23 mouse cellular contexts compared by ENCODE assay signal in genomic region chr5:150171562-150171961, GRCm38 (mm10). TPM values are rescaled to one million over a fixed set of nuclear protein-coding genes. Genes with fewer than 3 reads are reported as not detected.
A peak's percentile ranks its signal among the peaks of the same experiment; 100 is the strongest.
DNase-seq lines count a peak whose midpoint lies in the region; ATAC-seq and TF ChIP-seq lines count a peak whose summit lies in the region.
"Had no signal": no experiment of that assay in that cellular context is flagged by ENCODE, and none has a peak within 500 bp of the region (broad histone marks: within the 10 kb centered on the region; RNA-seq: fewer than 3 reads in every experiment).

No protein-coding gene starts in this region.

- H3K27ac ChIP-seq in heart, embryonic 12.5 days (ENCODE audit: poor library complexity, severe bottlenecking) = no peak overlapping the region
- H3K27ac ChIP-seq in liver, postnatal 0 days (ENCODE audit: low read depth) = no peak overlapping the region
- no peak overlapping the region for H3K27ac ChIP-seq in embryonic facial prominence, embryonic 12.5 days
- no peak overlapping the region for H3K27ac ChIP-seq in liver, embryonic 12.5 days
- H3K27ac ChIP-seq: forebrain, embryonic 13.5 days; heart, adult 2 months; hindbrain, embryonic 10.5 days; limb, embryonic 12.5 days; neural tube, embryonic 15.5 days had no signal

- TF ChIP-seq EP300 in liver, postnatal 0 days (IDR thresholded peaks at IDR 0.05; ENCODE audit: low read depth) = no peak

- DNase-seq in heart, adult 8-10 months (ENCODE audit: low spot score) = no peak
- peak; percentile 22 for DNase-seq in liver
- no peak for DNase-seq in liver, postnatal 0 days
- DNase-seq in right cerebral cortex, postnatal 36 days (ENCODE audit: low spot score in 2 of 2) = no peak
- no peak for DNase-seq in spleen, postnatal 14 days (ENCODE audit: low spot score in 2 of 2)
- DNase-seq: adrenal gland, postnatal 36 days; B cell, adult 2 months; cerebellum, adult 18-20 months; cerebellum, postnatal 36 days; heart, adult 2 months; kidney, adult 8-10 months; lung, adult 18-20 months; lung, postnatal 14 days; right cerebral cortex, postnatal 25 days had no signal

- no peak overlapping the region for H3K4me3 ChIP-seq in heart, embryonic 12.5 days
- no peak overlapping the region for H3K4me3 ChIP-seq in liver, postnatal 0 days (ENCODE audit: low read depth, low read length)
- no peak overlapping the region for H3K4me3 ChIP-seq in embryonic facial prominence, embryonic 12.5 days
- no peak overlapping the region for H3K4me3 ChIP-seq in liver, embryonic 12.5 days
- H3K4me3 ChIP-seq: forebrain, embryonic 13.5 days; heart, adult 2 months; hindbrain, embryonic 10.5 days; limb, embryonic 12.5 days; megakaryocyte, embryonic 14.5 days; neural tube, embryonic 15.5 days had no signal

- TF ChIP-seq CTCF in liver, postnatal 0 days (IDR thresholded peaks at IDR 0.05; ENCODE audit: low read depth) = no peak

- H3K9ac ChIP-seq in heart, embryonic 12.5 days = no peak overlapping the region
- no peak overlapping the region for H3K9ac ChIP-seq in liver, postnatal 0 days (replicated peaks)
- no peak overlapping the region for H3K9ac ChIP-seq in embryonic facial prominence, embryonic 12.5 days
- H3K9ac ChIP-seq in liver, embryonic 12.5 days = no peak overlapping the region
- H3K9ac ChIP-seq: forebrain, embryonic 13.5 days; limb, embryonic 12.5 days; neural tube, embryonic 15.5 days had no signal

- H3K4me1 ChIP-seq in heart, embryonic 12.5 days (replicated peaks) = peaks cover 14% of the 10 kb centered on the region
- H3K4me1 ChIP-seq in liver, postnatal 0 days (ENCODE audit: insufficient read depth) = peaks cover 5% of the 10 kb centered on the region
- H3K4me1 ChIP-seq in embryonic facial prominence, embryonic 12.5 days = no peaks in the 10 kb centered on the region
- H3K4me1 ChIP-seq in liver, embryonic 12.5 days = peaks cover 6% of the 10 kb centered on the region; the same call in 1 of the 2 replicates
- H3K4me1 ChIP-seq: forebrain, embryonic 13.5 days; hindbrain, embryonic 10.5 days; limb, embryonic 12.5 days had no signal

- H3K9me3 ChIP-seq in heart, embryonic 12.5 days (replicated peaks) = peaks cover 5% of the 10 kb centered on the region
- no peaks in the 10 kb centered on the region for H3K9me3 ChIP-seq in liver, postnatal 0 days (ENCODE audit: low read length)
- 0 out of 2 replicates have a peak, but pooled peaks cover 2% of the 10 kb centered on the region for H3K9me3 ChIP-seq in embryonic facial prominence, embryonic 12.5 days
- 0 out of 2 replicates have a peak, but pooled peaks cover 3% of the 10 kb centered on the region for H3K9me3 ChIP-seq in liver, embryonic 12.5 days (replicated peaks)
- H3K9me3 ChIP-seq: neural tube, embryonic 15.5 days had no signal

- peaks cover 6% of the 10 kb centered on the region; the same call in 1 of the 2 replicates for H3K36me3 ChIP-seq in heart, embryonic 12.5 days
- no peaks in the 10 kb centered on the region for H3K36me3 ChIP-seq in liver, postnatal 0 days (replicated peaks; ENCODE audit: insufficient read depth, low read length)
- no peaks in the 10 kb centered on the region for H3K36me3 ChIP-seq in embryonic facial prominence, embryonic 12.5 days
- no peaks in the 10 kb centered on the region for H3K36me3 ChIP-seq in liver, embryonic 12.5 days
- H3K36me3 ChIP-seq: hindbrain, embryonic 10.5 days; limb, embryonic 12.5 days; neural tube, embryonic 15.5 days had no signal

- H3K27me3 ChIP-seq in heart, embryonic 12.5 days (replicated peaks) = no peaks in the 10 kb centered on the region
- no peaks in the 10 kb centered on the region for H3K27me3 ChIP-seq in liver, postnatal 0 days (ENCODE audit: insufficient read depth, low read length)
- no peaks in the 10 kb centered on the region for H3K27me3 ChIP-seq in embryonic facial prominence, embryonic 12.5 days
- H3K27me3 ChIP-seq in liver, embryonic 12.5 days (replicated peaks) = no peaks in the 10 kb centered on the region
- H3K27me3 ChIP-seq: forebrain, embryonic 13.5 days; limb, embryonic 12.5 days; megakaryocyte, embryonic 14.5 days; neural tube, embryonic 15.5 days had no signal

- peak overlapping the region; percentile 29 for H3K4me2 ChIP-seq in heart, embryonic 12.5 days
- no peak overlapping the region for H3K4me2 ChIP-seq in liver, postnatal 0 days (ENCODE audit: low read depth, low read length)
- H3K4me2 ChIP-seq in embryonic facial prominence, embryonic 12.5 days (replicated peaks) = no peak overlapping the region
- no peak overlapping the region for H3K4me2 ChIP-seq in liver, embryonic 12.5 days
- H3K4me2 ChIP-seq: forebrain, embryonic 13.5 days; limb, embryonic 12.5 days; neural tube, embryonic 15.5 days had no signal

- WGBS in heart, embryonic 12.5 days = 31% methylated on average over 10 of the region's 10 CpGs
- 51% methylated on average over 10 of the region's 10 CpGs for whole genome bisulfite sequencing in liver, postnatal 0 days (ENCODE audit: insufficient replicate concordance)
- WGBS in embryonic facial prominence, embryonic 12.5 days = 53% methylated on average over 10 of the region's 10 CpGs
- 53% methylated on average over 10 of the region's 10 CpGs for WGBS in liver, embryonic 12.5 days (ENCODE audit: insufficient replicate concordance)

- peak; percentile 53; the same call in 1 of the 2 replicates for ATAC-seq in heart, embryonic 12.5 days (ENCODE audit: insufficient number of reproducible peaks, low FRiP score)
- ATAC-seq in liver, postnatal 0 days = no peak
- peak; percentile 72; the same call in 1 of the 2 replicates for ATAC-seq in embryonic facial prominence, embryonic 12.5 days (ENCODE audit: insufficient number of reproducible peaks, insufficient read depth, low FRiP score, low TSS enrichment)
- 0 out of 2 replicates have a peak, but pooled peaks have one; percentile 23 for ATAC-seq in liver, embryonic 12.5 days
- ATAC-seq: forebrain, embryonic 13.5 days; midbrain, embryonic 16.5 days had no signal

RNA-seq across cellular contexts. Expression of gene Fry, which starts 53.1 kb away (rescaled TPM):
- polyA plus RNA-seq in heart, embryonic 12.5 days (2016; fragmentation: Nextera tagmentation; extraction: Ambion mirVana) = 30.6 and 37.2 TPM in 2 replicates
- total RNA-seq in heart, adult 8-10 months (2022) = 100 to 1,000 TPM; 116 to 137 (median 123) TPM
- 2.0 and 3.2 TPM in 2 replicates for polyA plus RNA-seq in liver, postnatal 0 days (2015; fragmentation: Nextera tagmentation; extraction: Ambion mirVana)
- 10.2 and 12.7 TPM in 2 replicates for polyA plus RNA-seq in embryonic facial prominence, embryonic 12.5 days (2016; fragmentation: Nextera tagmentation; extraction: Ambion mirVana)
- polyA plus RNA-seq in liver, embryonic 12.5 days (2016; fragmentation: Nextera tagmentation; extraction: Ambion mirVana) = 4.0 and 4.1 TPM in 2 replicates
